Mouse (Mus musculus) liver, embryonic 14.5 days (tissue): Measurements from ENCODE around the gene Rad21l.
"Not testable (repeated sequence)": the region's sequence is repeated elsewhere in the genome, so short reads cannot be mapped to it uniquely, and the experiment has no call there.

Experiments used
- CTCF ChIP-seq: IDR thresholded peaks from 2 replicates; pipeline ENCODE4 v1.5.1; 2016; ENCODE audit warnings: antibody characterized with exemption, low read depth, control low read depth
- EP300 ChIP-seq: IDR thresholded peaks from 2 replicates; pipeline ENCODE4 v1.6.1; 2016; ENCODE audit warnings: antibody characterized with exemption, low read depth

DNA sequence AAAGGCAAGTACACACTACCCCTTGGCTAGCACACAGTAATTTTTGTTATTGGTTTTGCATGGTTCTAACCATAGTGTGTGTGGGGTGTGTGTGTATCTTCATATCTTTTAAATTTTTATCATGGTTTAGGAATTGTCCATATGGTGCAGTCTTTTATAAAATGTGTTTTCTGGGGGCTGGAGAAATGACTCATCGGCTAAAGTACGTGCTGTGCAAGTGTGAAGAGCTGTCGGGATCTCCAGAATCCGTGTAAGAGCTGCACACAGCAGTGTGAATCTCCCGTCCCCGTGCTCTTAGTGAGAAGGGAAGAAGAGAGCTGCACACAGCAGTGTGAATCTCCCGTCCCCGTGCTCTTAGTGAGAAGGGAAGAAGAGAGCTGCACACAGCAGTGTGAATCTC, 52.6 kb downstream of the Rad21l start:
- TF ChIP-seq CTCF, EP300: not testable (repeated sequence)
